Mouse (Mus musculus) hindbrain, embryonic 12.5 days (tissue): ENCODE measurements at regions not wholly inside any gene's neighbourhood (a gene's known extent, or its start where the extent isn't known, plus 50 kb on each side); places are given as distances from the start of the nearest gene placed in this dataset.

Experiments used
- ATAC-seq: fragments of 200-750 bp; cut with Nextera tagmentation; 2 replicates; pipeline ENCODE4 v1.8.0; 2017; ENCODE audit warnings: moderate TSS enrichment; ENCODE audit not compliant: low FRiP score
- H3K27ac ChIP-seq: fragments of 300-500 bp; sonication (generic); 2 replicates; pipeline ENCODE4 v1.5.1; 2016; ENCODE audit warnings: mild to moderate bottlenecking
- H3K27me3 ChIP-seq: fragments of 300-500 bp; sonication (generic); 2 replicates; pipeline ENCODE4 v1.6.1; 2016; ENCODE audit warnings: mild to moderate bottlenecking
- H3K36me3 ChIP-seq: fragments of 300-500 bp; sonication (generic); 2 replicates; pipeline ENCODE4 v1.6.1; 2016; ENCODE audit warnings: mild to moderate bottlenecking
- H3K4me1 ChIP-seq: fragments of 300-500 bp; sonication (generic); 2 replicates; pipeline ENCODE4 v1.6.1; 2016
- H3K4me2 ChIP-seq: fragments of 300-500 bp; sonication (generic); replicated peaks from 2 replicates; pipeline ENCODE4 v1.6.1; 2016; ENCODE audit warnings: mild to moderate bottlenecking
- H3K4me3 ChIP-seq: fragments of 300-500 bp; sonication (generic); 2 replicates; pipeline ENCODE4 v1.5.1; 2016; ENCODE audit warnings: mild to moderate bottlenecking
- H3K9ac ChIP-seq: fragments of 300-500 bp; sonication (generic); 2 replicates; pipeline ENCODE4 v1.6.1; 2016; ENCODE audit warnings: mild to moderate bottlenecking, moderate library complexity
- H3K9me3 ChIP-seq: fragments of 300-500 bp; sonication (generic); replicated peaks from 2 replicates; pipeline ENCODE4 v1.6.1; 2016; ENCODE audit warnings: mild to moderate bottlenecking
- WGBS: fragments of 180-500 bp; shearing (Covaris S2); methylation state at CpG from one replicate; pipeline ENCODE4 v1.1.7; 2016; 5-methylcytosine and 5-hydroxymethylcytosine counted together

GRCm38 (mm10) chr3:34561709-34562108 is 88.5 kb upstream of the Sox2 start:
- H3K9ac ChIP-seq: 0 out of 2 replicates have a peak overlapping the region, but pooled peaks have one; percentile 47
- H3K4me1 ChIP-seq: peaks cover 27% of the 10 kb centered on the region
- H3K27ac ChIP-seq: peak overlapping the region; percentile 52; the same call in 1 of the 2 replicates
- H3K4me3 ChIP-seq: peak overlapping the region; percentile 18
- WGBS: 12% methylated on average over 5 of the region's 5 CpGs
- peak overlapping the region; percentile 31 for H3K4me2 ChIP-seq
- no peaks in the 10 kb centered on the region for H3K9me3 ChIP-seq
- no peaks in the 10 kb centered on the region for H3K36me3 ChIP-seq
- peak; percentile 67 for ATAC-seq
- no peaks in the 10 kb centered on the region for H3K27me3 ChIP-seq

- 18% methylated on average over 13 of the region's 13 CpGs for WGBS
- ATAC-seq: 0 out of 2 replicates have a peak, but pooled peaks have one; percentile 27
- Histone ChIP-seq H3K4me3 (peak overlapping the region; percentile 27), H3K4me1 (peaks cover 19% of the 10 kb centered on the region), H3K4me2 (peak overlapping the region; percentile 46), H3K9me3 (no peaks in the 10 kb centered on the region), H3K27me3 (no peaks in the 10 kb centered on the region), H3K27ac (peak overlapping the region; percentile 80), H3K36me3 (no peaks in the 10 kb centered on the region), H3K9ac (peak overlapping the region; percentile 49)
Observed at GRCm38 (mm10) chr3:34559841-34560703, 90.1 kb upstream of the Sox2 start.

GRCm38 (mm10) chr3:34558821-34559520 is 91.2 kb upstream of the Sox2 start:
- peaks cover 19% of the 10 kb centered on the region for H3K4me1 ChIP-seq
- H3K4me3 ChIP-seq: no peak overlapping the region
- ATAC-seq: peak; percentile 60
- no peaks in the 10 kb centered on the region for H3K9me3 ChIP-seq
- H3K9ac ChIP-seq: no peak overlapping the region
- H3K27ac ChIP-seq: no peak overlapping the region
- H3K27me3 ChIP-seq: no peaks in the 10 kb centered on the region
- H3K4me2 ChIP-seq: no peak overlapping the region
- no peaks in the 10 kb centered on the region for H3K36me3 ChIP-seq
- 24% methylated on average over 10 of the region's 10 CpGs for WGBS

GRCm38 (mm10) chr3:34552542-34553208 is 97.5 kb upstream of the Sox2 start:
- 62% methylated on average over 13 of the region's 17 CpGs for WGBS
- Histone ChIP-seq H3K36me3 (no peaks in the 10 kb centered on the region), H3K9ac (no peak overlapping the region), H3K27ac (no peak overlapping the region), H3K9me3 (no peaks in the 10 kb centered on the region), H3K4me2 (no peak overlapping the region), H3K4me3 (no peak overlapping the region), H3K4me1 (peaks cover 5% of the 10 kb centered on the region), H3K27me3 (no peaks in the 10 kb centered on the region)
- ATAC-seq: no peak

GRCm38 (mm10) chr3:34551069-34551468 is 99.1 kb upstream of the Sox2 start:
- H3K9ac ChIP-seq: no peak overlapping the region
- H3K9me3 ChIP-seq: no peaks in the 10 kb centered on the region
- no peak overlapping the region for H3K4me3 ChIP-seq
- H3K4me2 ChIP-seq: no peak overlapping the region
- no peaks in the 10 kb centered on the region for H3K27me3 ChIP-seq
- ATAC-seq: no peak
- no peaks in the 10 kb centered on the region for H3K36me3 ChIP-seq
- no peak overlapping the region for H3K27ac ChIP-seq
- peaks cover 5% of the 10 kb centered on the region for H3K4me1 ChIP-seq
- WGBS: 49% methylated on average over 3 of the region's 3 CpGs

- no peaks in the 10 kb centered on the region for H3K9me3 ChIP-seq
- peaks cover 5% of the 10 kb centered on the region for H3K4me1 ChIP-seq
- no peak overlapping the region for H3K4me2 ChIP-seq
- H3K4me3 ChIP-seq: no peak overlapping the region
- 80% methylated on average over 12 of the region's 12 CpGs for WGBS
- no peak for ATAC-seq
- H3K9ac ChIP-seq: no peak overlapping the region
- H3K27ac ChIP-seq: no peak overlapping the region
- H3K27me3 ChIP-seq: no peaks in the 10 kb centered on the region
- H3K36me3 ChIP-seq: no peaks in the 10 kb centered on the region
Observed at GRCm38 (mm10) chr3:34550189-34550588, 100.0 kb upstream of the Sox2 start.

GRCm38 (mm10) chr3:34532451-34532850 is 117.8 kb upstream of the Sox2 start:
- peak; percentile 55; the same call in 1 of the 2 replicates for ATAC-seq
- Histone ChIP-seq H3K4me1 (peaks cover 14% of the 10 kb centered on the region), H3K27me3 (no peaks in the 10 kb centered on the region), H3K4me2 (no peak overlapping the region), H3K9me3 (peaks cover 11% of the 10 kb centered on the region), H3K27ac (0 out of 2 replicates have a peak overlapping the region, but pooled peaks have one; percentile 45), H3K4me3 (no peak overlapping the region), H3K36me3 (no peaks in the 10 kb centered on the region), H3K9ac (no peak overlapping the region)
- WGBS: 50% methylated on average over 3 of the region's 3 CpGs

GRCm38 (mm10) chr3:34531836-34532235 is 118.4 kb upstream of the Sox2 start:
- 28% methylated on average over 7 of the region's 7 CpGs for WGBS
- Histone ChIP-seq H3K4me1 (peaks cover 14% of the 10 kb centered on the region), H3K4me3 (no peak overlapping the region), H3K27ac (0 out of 2 replicates have a peak overlapping the region, but pooled peaks have one; percentile 45), H3K4me2 (no peak overlapping the region), H3K9me3 (peaks cover 14% of the 10 kb centered on the region), H3K36me3 (no peaks in the 10 kb centered on the region), H3K27me3 (no peaks in the 10 kb centered on the region), H3K9ac (no peak overlapping the region)
- ATAC-seq: peak; percentile 74

- no peaks in the 10 kb centered on the region for H3K36me3 ChIP-seq
- no peaks in the 10 kb centered on the region for H3K27me3 ChIP-seq
- H3K9ac ChIP-seq: no peak overlapping the region
- no peak overlapping the region for H3K4me3 ChIP-seq
- H3K4me1 ChIP-seq: peaks cover 12% of the 10 kb centered on the region
- no peak overlapping the region for H3K4me2 ChIP-seq
- no peak overlapping the region for H3K27ac ChIP-seq
- ATAC-seq: no peak
- H3K9me3 ChIP-seq: peaks cover 20% of the 10 kb centered on the region
Observed at GRCm38 (mm10) chr3:34527546-34527945, 122.7 kb upstream of the Sox2 start.

- H3K9ac ChIP-seq: no peak overlapping the region
- no peaks in the 10 kb centered on the region for H3K36me3 ChIP-seq
- no peak overlapping the region for H3K4me3 ChIP-seq
- H3K4me2 ChIP-seq: no peak overlapping the region
- no peak for ATAC-seq
- peaks cover 20% of the 10 kb centered on the region for H3K9me3 ChIP-seq
- peaks cover 3% of the 10 kb centered on the region; the same call in 1 of the 2 replicates for H3K4me1 ChIP-seq
- H3K27ac ChIP-seq: no peak overlapping the region
- H3K27me3 ChIP-seq: no peaks in the 10 kb centered on the region
- WGBS: 91% methylated on average over 5 of the region's 5 CpGs
Observed at GRCm38 (mm10) chr3:34525730-34526129, 124.5 kb upstream of the Sox2 start.

- Histone ChIP-seq H3K27me3 (no peaks in the 10 kb centered on the region), H3K36me3 (no peaks in the 10 kb centered on the region), H3K4me2 (no peak overlapping the region), H3K4me3 (no peak overlapping the region), H3K27ac (no peak overlapping the region), H3K9me3 (peaks cover 15% of the 10 kb centered on the region), H3K4me1 (peaks cover 3% of the 10 kb centered on the region; the same call in 1 of the 2 replicates), H3K9ac (no peak overlapping the region)
- peak; percentile 67 for ATAC-seq
- 44% methylated on average over 6 of the region's 6 CpGs for WGBS
Observed at GRCm38 (mm10) chr3:34522054-34522684, 128.0 kb upstream of the Sox2 start.
